Mouse (Mus musculus): ENCODE data around the gene Fam84b. TPM values are rescaled to one million over a fixed set of nuclear protein-coding genes. Genes with fewer than 3 reads are reported as not detected.

Fam84b gene
- total and polyA plus RNA-seq, 2 experiments = 5.5 to 10.6 TPM

- H3K27me3 ChIP-seq (ENCODE audit: control insufficient read depth, insufficient read depth, low read length) = 0 out of 2 replicates have a peak, but pooled peaks cover 2% of the 10 kb centered on the region
- WGBS = 92% methylated on average over 9 of the region's 9 CpGs
Measured at GRCm38 (mm10) chr15:60837719-60838118, 15.9 kb downstream of the Fam84b start.

GRCm38 (mm10) chr15:60836321-60836720 is 17.3 kb downstream of the Fam84b start:
- no peak overlapping the region for H3K9ac ChIP-seq (ENCODE audit: low read depth, low read length)
- H3K36me3 ChIP-seq (ENCODE audit: control insufficient read depth, insufficient read depth, low read length) = no peaks in the 10 kb centered on the region
- no peaks in the 10 kb centered on the region for H3K4me1 ChIP-seq (ENCODE audit: control insufficient read depth, insufficient read depth, low read length)
- no peak for DNase-seq (ENCODE audit: extremely low read depth, low read depth, low spot score)
- H3K27me3 ChIP-seq (ENCODE audit: control insufficient read depth, insufficient read depth, low read length) = 0 out of 2 replicates have a peak, but pooled peaks cover 2% of the 10 kb centered on the region
- H3K27ac ChIP-seq (replicated peaks; ENCODE audit: insufficient read depth, low read depth, low read length) = no peak overlapping the region
- no peaks in the 10 kb centered on the region for H3K79me2 ChIP-seq (ENCODE audit: control insufficient read depth, insufficient read depth, low read length)
- 89% methylated on average over 4 of the region's 4 CpGs for WGBS
- no peak for TF ChIP-seq CTCF (IDR thresholded peaks at IDR 0.05; ENCODE audit: low read depth, low read length)
- no peak for TF ChIP-seq POLR2A (IDR thresholded peaks at IDR 0.05; ENCODE audit: extremely low read depth, insufficient read depth, low read length)
- no peak overlapping the region for H3K4me3 ChIP-seq (ENCODE audit: insufficient read depth, low read depth, low read length)

More at GRCm38 (mm10) chr15:60837719-60838118, 15.9 kb downstream of the Fam84b start:
- H3K9ac ChIP-seq (ENCODE audit: low read depth, low read length) = no peak overlapping the region
- DNase-seq (ENCODE audit: extremely low read depth, low read depth, low spot score) = no peak
- no peak overlapping the region for H3K27ac ChIP-seq (replicated peaks; ENCODE audit: insufficient read depth, low read depth, low read length)
- no peaks in the 10 kb centered on the region for H3K4me1 ChIP-seq (ENCODE audit: control insufficient read depth, insufficient read depth, low read length)
- no peaks in the 10 kb centered on the region for H3K79me2 ChIP-seq (ENCODE audit: control insufficient read depth, insufficient read depth, low read length)
- H3K36me3 ChIP-seq (ENCODE audit: control insufficient read depth, insufficient read depth, low read length) = no peaks in the 10 kb centered on the region
- TF ChIP-seq POLR2A (IDR thresholded peaks at IDR 0.05; ENCODE audit: extremely low read depth, insufficient read depth, low read length) (no peak), CTCF (IDR thresholded peaks at IDR 0.05; ENCODE audit: low read depth, low read length) (no peak)
- H3K4me3 ChIP-seq (ENCODE audit: insufficient read depth, low read depth, low read length) = no peak overlapping the region

GRCm38 (mm10) chr15:60834598-60835571 is 18.7 kb downstream of the Fam84b start:
- no peak overlapping the region for H3K4me3 ChIP-seq (ENCODE audit: insufficient read depth, low read depth, low read length)
- no peaks in the 10 kb centered on the region for H3K36me3 ChIP-seq (ENCODE audit: control insufficient read depth, insufficient read depth, low read length)
- WGBS = 76% methylated on average over 5 of the region's 5 CpGs
- 0 out of 2 replicates have a peak, but pooled peaks cover 2% of the 10 kb centered on the region for H3K27me3 ChIP-seq (ENCODE audit: control insufficient read depth, insufficient read depth, low read length)
- no peaks in the 10 kb centered on the region for H3K4me1 ChIP-seq (ENCODE audit: control insufficient read depth, insufficient read depth, low read length)
- no peak for DNase-seq (ENCODE audit: extremely low read depth, low read depth, low spot score)
- no peaks in the 10 kb centered on the region for H3K79me2 ChIP-seq (ENCODE audit: control insufficient read depth, insufficient read depth, low read length)
- no peak overlapping the region for H3K27ac ChIP-seq (replicated peaks; ENCODE audit: insufficient read depth, low read depth, low read length)
- no peak overlapping the region for H3K9ac ChIP-seq (ENCODE audit: low read depth, low read length)
- TF ChIP-seq CTCF (IDR thresholded peaks at IDR 0.05; ENCODE audit: low read depth, low read length) (no peak), POLR2A (IDR thresholded peaks at IDR 0.05; ENCODE audit: extremely low read depth, insufficient read depth, low read length) (no peak)

- H3K4me1 ChIP-seq (ENCODE audit: control insufficient read depth, insufficient read depth, low read length) = no peaks in the 10 kb centered on the region
- TF ChIP-seq POLR2A (IDR thresholded peaks at IDR 0.05; ENCODE audit: extremely low read depth, insufficient read depth, low read length) = no peak
- TF ChIP-seq CTCF (IDR thresholded peaks at IDR 0.05; ENCODE audit: low read depth, low read length) = no peak
- H3K79me2 ChIP-seq (ENCODE audit: control insufficient read depth, insufficient read depth, low read length) = no peaks in the 10 kb centered on the region
- H3K36me3 ChIP-seq (ENCODE audit: control insufficient read depth, insufficient read depth, low read length) = no peaks in the 10 kb centered on the region
- WGBS = 57% methylated on average over 2 of the region's 2 CpGs
- 0 out of 2 replicates have a peak, but pooled peaks cover 2% of the 10 kb centered on the region for H3K27me3 ChIP-seq (ENCODE audit: control insufficient read depth, insufficient read depth, low read length)
- no peak overlapping the region for H3K27ac ChIP-seq (replicated peaks; ENCODE audit: insufficient read depth, low read depth, low read length)
- no peak overlapping the region for H3K9ac ChIP-seq (ENCODE audit: low read depth, low read length)
- DNase-seq (ENCODE audit: extremely low read depth, low read depth, low spot score) = no peak
- no peak overlapping the region for H3K4me3 ChIP-seq (ENCODE audit: insufficient read depth, low read depth, low read length)
Measured at GRCm38 (mm10) chr15:60833476-60834218, 19.9 kb downstream of the Fam84b start.

GRCm38 (mm10) chr15:60832586-60832985 is 21.0 kb downstream of the Fam84b start:
- H3K9ac ChIP-seq (ENCODE audit: low read depth, low read length) = no peak overlapping the region
- no peaks in the 10 kb centered on the region for H3K79me2 ChIP-seq (ENCODE audit: control insufficient read depth, insufficient read depth, low read length)
- H3K36me3 ChIP-seq (ENCODE audit: control insufficient read depth, insufficient read depth, low read length) = no peaks in the 10 kb centered on the region
- TF ChIP-seq CTCF (IDR thresholded peaks at IDR 0.05; ENCODE audit: low read depth, low read length) = 0 out of 2 replicates have a peak, but pooled peaks have one; percentile 24
- TF ChIP-seq POLR2A (IDR thresholded peaks at IDR 0.05; ENCODE audit: extremely low read depth, insufficient read depth, low read length) = no peak
- no peak overlapping the region for H3K4me3 ChIP-seq (ENCODE audit: insufficient read depth, low read depth, low read length)
- no peak overlapping the region for H3K27ac ChIP-seq (replicated peaks; ENCODE audit: insufficient read depth, low read depth, low read length)
- no peaks in the 10 kb centered on the region for H3K4me1 ChIP-seq (ENCODE audit: control insufficient read depth, insufficient read depth, low read length)
- 0 out of 2 replicates have a peak, but pooled peaks cover 2% of the 10 kb centered on the region for H3K27me3 ChIP-seq (ENCODE audit: control insufficient read depth, insufficient read depth, low read length)
- DNase-seq (ENCODE audit: extremely low read depth, low read depth, low spot score) = peak; percentile 27
